Mouse (Mus musculus) bone marrow, adult 2 months (tissue): Measurements from ENCODE around the gene Ifna2.

Experiments
- CTCF ChIP-seq: fragments of 200-500 bp; IDR thresholded peaks from 2 replicates; pipeline ENCODE4 v1.5.1; 2011; ENCODE audit warnings: low read length, control low read depth; ENCODE audit not compliant: control insufficient read depth, insufficient read depth
- POLR2A ChIP-seq: fragments of 200-500 bp; IDR thresholded peaks from 2 replicates; pipeline ENCODE4 v1.6.1; 2011; ENCODE audit warnings: low read depth, mild to moderate bottlenecking, control low read depth, low read length, borderline replicate concordance; ENCODE audit not compliant: control insufficient read depth

DNA sequence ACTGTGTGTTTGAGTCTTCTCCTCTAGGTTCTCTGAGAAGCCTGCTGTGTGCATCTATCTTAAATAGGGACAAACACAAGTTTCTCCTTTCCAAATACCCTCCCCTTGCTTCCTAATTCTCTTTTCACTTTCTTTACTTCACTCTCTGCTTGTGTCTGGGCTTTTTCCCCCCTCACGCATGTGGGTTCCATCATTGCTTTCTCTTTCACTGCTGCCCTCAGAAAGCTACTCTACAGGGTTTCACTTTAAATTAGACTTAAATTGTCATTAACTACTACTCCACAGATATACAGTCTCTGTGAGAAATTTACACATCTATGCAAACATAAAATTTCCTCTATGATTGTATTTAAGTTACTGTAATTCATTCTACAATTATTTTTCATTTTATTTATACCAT lies at the start of gene Ifna2:
- TF ChIP-seq CTCF (no peak), POLR2A (no peak)
